Mouse (Mus musculus) MEL (cell line): ENCODE measurements around the gene Tead3.

Experiments
- CTCF ChIP-seq, 3 experiments: IDR thresholded peaks in 2 of 3; conservative IDR thresholded peaks in 1 of 3; 2 replicates each; pipeline ENCODE4 v1.5.1; 2011 to 2012; ENCODE audit warnings: low read length in 3 of 3, low read depth in 2 of 3, mild to moderate bottlenecking in 2 of 3, improper control_type of control experiment in 1 of 3, inconsistent platforms in 1 of 3, mixed read lengths in 1 of 3, moderate library complexity in 1 of 3; ENCODE audit not compliant: control insufficient read depth in 1 of 3, insufficient read depth in 1 of 3, poor library complexity in 1 of 3, severe bottlenecking in 1 of 3
- GATA1 ChIP-seq: IDR thresholded peaks from 2 replicates; pipeline ENCODE4 v1.6.1; 2011; ENCODE audit warnings: low read depth, low read length, improper control_type of control experiment
- JUND ChIP-seq: IDR thresholded peaks from 2 replicates; pipeline ENCODE4 v1.6.1; 2011; ENCODE audit warnings: low read depth, mild to moderate bottlenecking, improper control_type of control experiment, low read length
- USF1 ChIP-seq: IDR thresholded peaks from 2 replicates; pipeline ENCODE4 v1.6.1; 2014; ENCODE audit warnings: low read depth, mild to moderate bottlenecking, inconsistent platforms, low read length, improper control_type of control experiment, moderate library complexity

GRCm38 (mm10) chr17:28335267-28335666 lies 15.3 kb downstream of the Tead3 start:
- TF ChIP-seq USF1 (no peak), CTCF (IDR thresholded peaks at IDR 0.05 in 2 of 3, conservative IDR thresholded peaks at IDR 0.05 in 1 of 3; ENCODE audit: control insufficient read depth in 1 of 3, insufficient read depth in 1 of 3, low read depth in 2 of 3, low read length in 3 of 3, poor library complexity in 1 of 3, severe bottlenecking in 1 of 3) (no peak), JUND (no peak), GATA1 (no peak)
